Mouse (Mus musculus): ENCODE data around the gene Glra4.

Gene Glra4

DNA sequence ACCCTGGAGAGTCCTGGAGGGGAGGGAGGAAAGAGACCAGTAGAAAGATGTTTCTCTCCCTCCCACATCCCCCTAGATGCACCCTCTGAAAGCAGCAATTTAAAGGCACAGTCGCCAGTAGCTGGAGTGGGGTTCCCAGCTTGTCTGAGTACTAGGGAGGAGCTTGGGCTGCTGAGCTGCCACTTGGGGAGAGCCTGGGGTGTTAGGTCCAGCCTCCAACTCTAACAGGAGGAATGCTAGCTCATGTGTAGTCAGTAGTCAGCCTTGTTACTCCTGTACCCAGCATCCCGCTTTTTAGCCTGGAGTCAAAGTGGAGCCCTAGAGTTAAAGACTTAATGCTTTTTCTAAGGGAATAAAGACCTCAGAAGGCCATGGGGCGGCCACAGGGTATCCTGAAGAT lies at the start of gene Glra4:
TSS of gene Glra4 (minus strand) at position 101 of the 400 bp plus-strand sequence.
- DNase-seq: no peak

DNA sequence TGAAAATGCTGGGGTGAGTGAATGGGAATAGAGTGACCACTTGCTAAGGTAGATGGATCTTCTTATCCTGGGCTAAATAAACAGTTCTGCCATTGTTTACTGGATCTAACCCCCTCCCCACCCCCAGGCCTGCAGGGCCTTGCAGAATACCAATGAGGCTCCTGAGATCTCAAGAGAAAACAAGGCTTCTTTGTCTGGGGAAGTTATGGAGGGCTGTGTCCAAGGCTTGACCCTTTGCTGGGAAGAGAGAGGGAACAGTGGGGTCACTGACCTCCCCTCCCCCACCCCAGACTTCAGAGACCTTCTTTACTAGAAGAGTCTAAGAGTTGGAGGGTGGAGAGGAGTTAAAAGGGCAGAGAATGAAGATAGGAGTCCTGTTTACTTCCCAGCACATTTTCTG lies 48.7 kb upstream of the Glra4 start:
- DNase-seq: no peak

DNA sequence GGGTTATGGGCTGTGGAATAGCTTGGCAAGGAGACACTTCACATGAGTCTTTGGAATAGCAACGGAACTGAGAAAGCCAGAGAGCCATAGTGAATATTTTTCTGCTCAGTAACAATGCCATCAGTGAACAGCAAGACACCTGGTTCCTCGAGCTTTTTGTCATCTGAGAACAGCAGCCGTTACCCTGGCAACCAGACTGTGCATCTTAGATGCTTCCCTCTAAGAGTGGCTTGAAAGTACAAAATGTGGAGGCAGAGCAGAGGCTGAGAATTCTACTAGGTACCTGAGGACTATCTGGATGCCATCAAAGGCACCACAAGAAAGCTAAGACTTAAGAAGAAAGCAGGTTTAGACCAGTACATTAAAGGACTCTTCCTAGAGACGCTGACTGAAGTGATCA lies 45.1 kb upstream of the Glra4 start:
- no peak for DNase-seq

DNA sequence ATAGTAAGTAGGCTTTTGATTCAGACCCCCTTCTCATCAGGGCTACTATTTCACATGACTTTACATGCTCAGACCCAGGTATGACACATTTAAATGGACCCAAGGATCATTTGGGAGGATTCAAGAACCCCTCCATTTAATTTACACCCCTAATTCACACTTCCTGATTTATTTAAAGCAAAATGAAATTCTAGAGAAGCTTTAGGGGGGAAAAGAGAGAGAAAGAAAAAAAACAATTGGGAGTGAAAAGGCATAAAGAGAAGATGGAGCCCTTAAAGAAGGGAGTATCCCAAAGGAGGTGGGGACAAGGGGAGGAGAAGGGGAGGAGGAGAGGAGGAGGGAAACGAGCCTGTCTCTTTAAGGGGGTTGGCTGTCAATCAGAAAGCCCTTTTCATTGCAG lies 42.4 kb upstream of the Glra4 start, which contains the start of gene Plp1:
TSS of gene Plp1 (plus strand) at position 301 of the 400 bp plus-strand sequence.
- DNase-seq: no peak

DNA sequence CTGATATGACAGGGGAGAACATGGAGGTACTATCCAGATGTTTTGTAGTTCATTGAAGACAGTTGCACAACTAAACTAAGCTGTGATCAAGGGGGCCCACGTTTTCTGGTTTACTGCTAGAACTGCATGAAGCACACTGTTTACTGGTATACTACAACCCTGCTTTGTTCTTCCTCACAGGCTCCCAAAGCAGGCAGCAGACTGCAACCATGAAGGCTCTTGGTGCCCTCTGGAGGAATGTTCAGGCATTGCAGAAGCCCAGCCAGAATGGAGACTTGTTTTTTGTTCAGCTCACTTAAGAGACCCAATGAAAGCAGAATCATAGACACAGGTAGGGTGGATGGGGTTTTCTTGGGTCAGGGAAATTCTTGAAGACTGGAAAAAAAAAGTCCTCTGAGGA lies 40.3 kb upstream of the Glra4 start:
- peak; percentile 45 for DNase-seq

DNA sequence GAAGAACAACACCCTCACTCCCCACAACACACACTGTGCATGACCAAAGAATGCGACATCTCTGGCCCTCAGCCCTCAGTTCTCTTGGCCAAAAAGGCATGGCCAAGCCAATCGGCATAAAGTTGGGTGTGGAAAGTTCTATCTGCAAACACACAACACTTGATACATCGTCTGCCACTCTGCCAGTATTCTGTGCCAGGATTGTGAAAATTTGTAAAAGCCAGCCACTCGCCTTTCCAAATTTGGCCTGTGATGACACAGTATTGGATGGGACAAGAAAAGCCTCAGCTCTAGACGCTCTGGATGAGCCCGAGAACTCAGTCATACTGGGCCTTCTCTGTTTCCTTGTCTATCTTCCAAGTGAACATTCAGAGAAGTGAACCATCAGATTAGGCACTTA lies 39.8 kb upstream of the Glra4 start:
- DNase-seq: no peak

DNA sequence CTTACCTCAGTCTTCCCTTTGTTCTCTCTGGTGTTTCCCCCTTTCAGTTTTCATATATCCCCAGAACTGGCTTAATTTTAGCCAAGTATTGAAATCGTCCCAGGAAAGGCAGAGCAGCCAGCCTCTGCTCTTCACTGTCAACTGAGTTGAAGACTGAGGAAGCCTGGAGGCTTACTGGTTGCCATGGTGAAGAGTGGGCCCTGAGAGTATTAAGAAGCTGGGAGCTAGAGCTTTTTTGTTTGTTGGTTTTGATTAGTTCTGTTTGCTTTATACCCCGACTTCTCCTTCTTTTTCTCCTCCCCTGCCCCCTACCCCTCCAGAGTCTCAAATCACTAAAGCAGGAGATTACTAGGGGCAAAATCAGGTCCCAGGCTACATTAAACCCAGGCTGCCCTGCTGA lies 17.3 kb upstream of the Glra4 start:
- no peak for DNase-seq

DNA sequence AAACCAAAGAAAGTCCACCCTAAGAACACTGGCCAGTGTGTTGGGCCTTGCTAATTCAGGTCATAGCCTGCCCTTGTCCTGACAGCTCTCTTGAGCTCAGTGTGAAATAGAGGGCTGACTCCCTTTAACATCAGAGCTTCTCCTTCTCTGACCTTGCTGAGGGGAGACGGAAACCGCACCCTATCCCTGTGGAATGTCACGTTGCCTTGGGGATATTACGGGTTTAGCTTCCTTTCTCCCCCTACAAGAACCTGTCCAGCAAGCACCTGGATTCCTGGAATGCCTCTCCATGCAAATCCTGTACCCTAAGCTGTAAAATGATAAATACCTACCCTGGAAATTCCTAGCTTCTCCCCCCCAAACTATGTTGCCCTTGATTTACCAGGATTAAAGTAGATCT lies 9.5 kb upstream of the Glra4 start:
- no peak for DNase-seq

DNA sequence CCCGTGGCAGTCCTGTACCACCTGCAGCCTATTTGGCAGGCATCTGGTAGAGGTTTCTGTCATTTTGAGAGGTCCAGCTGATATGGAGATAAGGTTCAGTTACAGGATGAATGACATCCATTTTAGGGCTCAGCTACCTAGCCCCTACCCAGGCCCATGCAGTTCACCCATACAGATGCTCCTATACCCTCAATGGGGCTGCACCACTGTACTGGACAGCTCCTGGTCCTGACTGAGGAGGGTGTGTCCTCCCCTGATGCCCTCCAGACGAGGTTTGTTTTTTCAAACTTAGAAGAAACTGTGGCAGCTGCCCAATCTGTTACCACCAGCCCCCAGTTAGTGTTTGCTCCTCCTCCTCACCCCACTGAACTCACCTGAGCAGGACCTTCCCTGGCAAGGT lies 679 bp downstream of the Glra4 start:
- DNase-seq: no peak

DNA sequence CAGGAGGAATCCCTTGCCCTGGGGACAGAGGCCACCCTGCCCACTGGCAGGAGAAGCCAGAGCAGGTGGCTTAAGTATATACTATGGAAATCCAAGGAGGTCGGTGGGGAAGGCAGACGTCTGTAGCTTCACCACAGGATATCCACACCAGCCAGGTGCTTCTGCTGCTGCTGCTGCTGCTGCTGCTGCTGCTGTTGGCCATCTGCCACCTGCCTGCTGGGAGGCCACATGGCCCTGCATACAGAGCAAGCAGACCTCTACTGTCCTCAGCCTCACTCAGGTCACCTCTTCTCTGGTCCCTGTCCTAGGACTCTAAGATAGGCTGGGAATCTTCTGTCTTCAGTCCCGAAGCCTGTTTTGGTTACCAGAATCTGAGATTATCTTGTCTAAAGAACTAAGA lies 1.9 kb downstream of the Glra4 start:
- no peak for DNase-seq

DNA sequence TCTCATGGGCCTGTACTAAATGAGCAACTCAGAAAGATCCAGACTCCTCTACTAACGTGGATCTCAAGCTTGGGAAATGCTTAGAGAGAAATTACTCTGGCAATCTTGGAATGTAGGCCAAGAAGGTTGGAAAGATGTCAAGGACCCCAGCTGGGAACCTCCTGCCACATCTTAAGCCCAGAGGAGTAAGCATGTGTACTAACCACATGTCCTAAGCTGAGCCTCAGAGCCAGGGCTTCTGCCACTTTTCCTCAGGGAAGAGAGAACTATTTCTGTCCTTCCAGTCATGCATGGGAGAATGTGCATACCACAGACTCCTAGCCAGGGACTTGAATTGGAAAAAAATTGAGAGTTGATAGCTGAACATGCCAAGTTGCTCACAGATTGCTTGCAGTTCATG lies 6.9 kb downstream of the Glra4 start:
- peak; percentile 23 for DNase-seq

DNA sequence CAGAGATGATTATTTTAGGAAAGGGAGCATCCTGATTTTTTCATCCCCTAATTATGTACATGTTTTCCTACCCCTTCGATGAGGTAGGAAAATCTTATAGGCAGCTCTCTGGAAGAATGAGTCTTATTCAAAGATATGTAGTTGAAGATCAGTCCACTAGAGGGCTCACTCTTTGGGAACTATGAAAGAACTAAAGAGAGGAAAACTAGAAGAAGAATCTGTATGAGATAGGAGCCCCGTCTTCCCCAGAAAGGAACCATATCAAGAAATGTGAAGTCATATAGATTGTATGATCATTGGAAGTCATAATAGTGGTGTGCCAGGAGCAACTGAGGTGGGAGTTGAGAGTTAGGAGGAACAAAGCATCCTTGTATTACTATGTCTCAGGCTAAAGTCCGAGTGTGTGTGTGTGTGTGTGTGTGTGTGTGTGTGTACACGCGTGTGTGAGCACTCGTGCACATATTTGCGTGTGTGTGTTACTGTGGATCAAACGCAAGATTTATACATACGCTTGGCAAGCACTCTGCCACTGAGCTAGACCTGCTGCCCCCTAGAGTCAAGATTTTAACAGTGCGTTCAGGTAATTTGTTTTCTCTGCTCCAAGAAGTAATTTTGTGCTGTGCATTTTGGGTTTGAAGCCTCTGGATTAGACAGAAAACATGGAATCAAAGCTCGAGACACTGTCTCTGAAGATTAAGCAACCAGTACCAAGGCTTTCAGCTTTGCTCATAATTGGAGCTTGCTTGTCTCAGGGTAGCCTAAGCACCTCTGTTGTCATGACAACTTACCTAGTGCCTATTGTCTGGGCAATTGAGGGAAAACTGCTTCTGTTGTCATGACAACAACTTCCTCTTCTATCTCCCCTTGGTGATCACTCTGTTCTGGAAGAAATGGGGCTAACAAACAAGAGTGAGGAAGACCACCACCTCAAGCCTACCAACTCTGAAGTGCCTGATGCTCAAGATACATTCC lies 18.6 kb downstream of the Glra4 start:
- no peak for DNase-seq

DNA sequence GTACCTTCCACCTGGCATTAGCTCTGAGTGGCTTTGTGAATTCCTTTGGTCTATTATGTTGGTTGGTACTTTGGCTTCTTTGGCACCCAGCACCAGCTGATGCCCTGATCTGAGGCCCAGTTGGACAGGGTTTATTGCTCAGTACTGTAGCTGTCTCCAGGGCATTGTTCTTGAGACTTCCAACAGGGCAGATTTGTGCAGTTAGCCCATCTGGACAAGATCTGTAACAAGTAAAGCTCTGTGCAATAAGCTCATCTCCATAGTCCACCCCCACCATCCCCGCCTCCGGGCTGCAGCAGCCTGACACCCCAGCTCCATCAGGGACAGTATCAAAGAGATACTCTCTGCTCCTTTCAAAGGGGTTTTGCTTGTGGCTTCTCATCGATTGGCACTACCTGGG lies 24.5 kb downstream of the Glra4 start:
- no peak for DNase-seq

DNA sequence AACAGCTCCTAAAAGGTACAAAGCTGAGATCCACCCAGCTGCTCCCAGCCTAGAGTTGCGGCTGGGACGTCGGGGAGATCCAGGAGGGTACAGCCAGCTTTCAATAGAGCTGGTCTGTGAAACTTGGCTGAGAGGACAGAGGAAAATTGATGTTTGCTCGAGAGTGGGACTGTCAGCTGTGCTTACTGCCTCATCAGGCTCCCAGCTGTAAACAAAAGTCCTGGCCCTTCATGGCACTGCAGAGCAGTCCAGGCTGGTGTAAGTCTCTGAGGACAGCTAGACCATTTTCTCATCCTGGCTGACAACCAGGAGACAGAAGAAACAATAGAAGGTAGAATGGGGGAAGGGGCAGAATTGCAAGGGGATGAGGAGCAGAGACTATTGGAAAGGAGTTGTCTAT lies 30.6 kb downstream of the Glra4 start:
- DNase-seq: no peak

DNA sequence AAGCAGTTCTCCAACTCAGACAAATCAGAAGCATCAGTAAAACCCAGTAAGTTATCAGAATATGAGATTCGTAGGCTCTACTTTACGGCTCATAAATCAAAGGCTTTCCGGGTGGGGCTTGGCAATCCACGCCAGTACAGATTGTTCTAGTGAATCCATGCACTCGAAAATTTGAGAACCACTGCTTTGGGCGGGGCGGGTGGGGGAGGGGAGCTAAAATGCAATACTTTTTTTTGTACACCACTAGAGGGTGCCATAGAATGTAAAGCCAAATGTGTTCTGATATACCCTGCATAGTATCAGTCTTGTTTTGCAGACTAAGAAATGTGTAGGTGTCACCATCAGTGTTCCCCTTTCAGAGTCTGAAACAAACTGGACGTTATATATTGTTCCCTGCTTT lies 35.3 kb downstream of the Glra4 start:
- DNase-seq: no peak

DNA sequence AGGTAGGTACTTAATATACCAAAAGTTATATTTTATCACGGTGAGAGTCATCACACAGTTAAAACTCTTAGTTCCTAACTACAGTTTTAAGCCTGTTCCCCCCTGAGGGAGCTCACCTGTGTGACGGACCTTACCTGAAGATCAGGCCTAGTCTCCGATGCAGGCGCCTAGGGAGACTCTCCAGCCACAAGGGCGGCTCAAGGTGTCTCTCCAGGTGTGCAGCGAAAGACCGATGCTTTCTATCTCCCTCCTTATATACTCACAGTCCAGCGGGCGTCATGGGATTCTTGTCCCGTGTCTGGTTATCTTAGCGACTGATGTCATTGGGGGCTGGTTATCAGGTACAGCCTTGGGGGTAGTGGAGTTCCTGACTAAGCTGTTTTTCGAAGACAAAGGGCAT lies 36.5 kb downstream of the Glra4 start, which contains the start of gene Morf4l2:
TSS of gene Morf4l2 (minus strand) at position 232 of the 400 bp plus-strand sequence.
- DNase-seq: peak; percentile 26

DNA sequence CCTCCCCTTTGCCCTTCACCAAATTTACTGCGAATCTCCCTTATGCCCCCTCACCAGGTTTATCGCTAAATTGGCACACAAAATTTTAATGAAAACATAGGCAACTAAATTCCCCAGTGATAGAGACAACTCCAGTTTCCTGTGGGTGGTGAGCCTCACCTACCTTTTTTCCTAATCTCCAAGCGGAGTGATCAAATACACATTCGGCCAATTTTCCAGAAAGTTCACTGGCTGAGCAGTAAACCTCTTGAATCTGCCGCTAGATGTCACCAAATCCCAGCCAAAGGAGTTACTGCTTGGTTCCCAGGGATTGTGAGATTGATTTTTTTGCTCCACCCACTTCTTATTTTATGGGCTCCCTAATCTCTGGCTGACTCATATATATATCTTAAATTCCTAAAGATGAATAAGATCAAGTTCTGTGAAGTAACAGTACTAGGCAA lies 37.3 kb downstream of the Glra4 start:
- peak; percentile 52 for DNase-seq

DNA sequence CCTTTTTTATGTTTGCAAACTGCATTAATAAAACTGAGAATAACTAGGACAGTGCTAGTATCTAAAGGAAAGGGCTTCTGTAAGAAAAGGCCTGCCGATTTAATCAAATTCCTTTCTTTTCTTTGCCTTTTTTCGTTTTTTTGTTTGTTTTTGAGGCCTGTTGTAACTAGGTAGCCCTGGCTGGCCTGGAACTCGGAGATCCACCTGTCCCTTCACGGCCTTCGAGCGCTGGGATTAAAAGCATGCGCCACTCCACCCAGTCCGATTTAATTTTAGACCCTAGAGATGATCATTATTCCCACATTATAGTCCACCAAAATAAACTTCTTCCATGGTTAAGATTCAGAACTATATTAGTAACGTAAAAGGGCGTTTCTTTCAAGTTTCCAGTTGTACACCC lies 37.7 kb downstream of the Glra4 start:
- DNase-seq: no peak

DNA sequence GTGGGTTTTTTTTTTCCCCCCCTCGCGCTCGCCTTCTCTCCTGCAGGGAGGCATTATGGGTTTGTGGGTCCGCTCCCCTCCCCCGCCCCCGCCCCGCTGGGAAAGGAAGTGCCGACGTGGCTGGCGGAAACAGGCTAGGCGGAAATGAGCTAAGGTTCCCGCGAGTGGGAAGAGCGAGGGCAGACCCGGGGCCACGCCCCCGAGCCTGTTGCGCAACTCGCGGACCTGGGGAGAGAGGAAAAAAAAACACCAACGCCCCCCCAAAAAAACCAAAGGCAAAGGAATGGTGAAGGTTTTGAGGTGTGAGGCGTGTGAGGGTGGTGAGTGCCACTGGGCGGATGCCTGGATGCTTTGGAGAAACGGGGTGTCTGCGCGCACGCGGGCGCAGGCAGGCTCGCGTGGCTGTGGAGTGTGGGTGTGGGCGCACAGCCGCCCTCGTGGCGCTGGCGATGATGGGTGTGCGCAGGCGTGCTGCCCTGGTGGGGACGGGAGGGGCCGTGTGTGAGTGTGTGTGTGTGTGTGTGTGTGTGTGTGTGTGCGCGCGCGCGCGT lies 38.2 kb downstream of the Glra4 start:
- no peak for DNase-seq

DNA sequence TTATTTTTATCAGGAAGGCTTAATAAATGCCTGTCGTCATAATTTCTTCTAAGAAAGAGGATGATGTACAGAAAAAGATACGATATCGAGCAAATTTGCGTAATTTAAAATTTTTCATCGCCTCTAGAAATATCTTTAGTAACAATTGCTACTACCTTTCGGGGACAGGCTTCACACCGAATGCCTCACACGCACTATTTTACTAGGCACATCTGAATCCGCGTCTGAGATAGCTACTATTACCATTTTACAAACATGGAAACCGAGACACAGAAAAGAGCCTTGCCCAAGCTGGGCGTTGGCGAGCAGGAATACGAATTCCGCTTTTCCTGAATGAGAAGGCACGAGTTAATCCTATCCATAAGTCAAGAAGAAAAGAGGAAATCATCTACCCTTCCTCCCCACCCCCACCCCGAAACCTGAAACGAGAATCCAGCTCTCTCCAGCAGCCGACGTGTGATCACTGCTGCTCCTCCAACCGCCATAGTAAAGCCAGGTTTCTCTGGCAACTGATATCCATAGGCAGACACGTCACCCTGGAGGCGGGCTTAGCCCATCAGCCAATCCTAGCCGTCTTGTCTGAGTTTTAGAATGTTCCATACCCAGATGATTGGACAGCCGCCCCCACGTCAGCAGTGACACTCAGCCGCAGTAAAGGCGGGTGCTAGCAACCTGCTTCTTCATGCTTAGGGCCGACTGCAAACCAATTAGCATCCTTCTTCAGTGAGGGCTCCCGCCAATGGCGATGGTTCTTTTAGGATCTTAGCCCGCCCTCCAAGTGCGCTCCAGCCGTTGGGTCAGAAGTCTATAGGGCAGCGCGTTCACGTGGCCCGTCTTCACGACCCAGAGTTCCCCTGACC lies 38.9 kb downstream of the Glra4 start:
- peak; percentile 98 for DNase-seq

DNA sequence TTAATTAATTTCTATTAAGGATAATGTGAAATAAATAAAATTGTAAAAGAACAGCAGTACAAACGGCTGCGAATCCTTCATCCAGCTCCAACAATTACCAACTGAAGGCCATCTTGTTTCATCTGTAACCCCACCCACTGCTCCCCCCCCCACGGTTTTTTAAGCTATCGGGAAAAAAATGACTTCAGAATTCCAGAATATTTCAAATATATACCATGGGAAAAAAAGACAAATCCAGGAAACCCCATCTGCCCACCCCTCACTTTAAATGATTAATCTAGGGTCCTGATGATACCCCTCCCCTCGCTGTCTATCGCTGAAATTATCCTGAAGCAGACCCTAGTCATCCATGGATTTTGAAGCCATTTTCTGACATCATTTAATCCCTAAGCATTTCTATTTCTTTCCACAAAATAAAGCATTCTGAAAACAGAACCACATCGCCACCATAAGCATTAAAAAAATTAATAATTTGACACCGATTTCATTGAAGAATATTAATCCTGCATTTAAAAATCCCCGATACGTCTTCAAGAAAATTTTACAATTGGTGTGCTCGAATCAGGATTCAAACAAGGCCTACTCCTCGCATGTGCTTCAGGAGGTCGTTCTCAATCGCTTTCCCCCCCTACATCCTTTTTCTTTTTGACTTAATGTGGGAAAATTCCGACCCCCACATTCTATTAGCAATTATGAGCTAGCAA lies 39.7 kb downstream of the Glra4 start:
- no peak for DNase-seq

DNA sequence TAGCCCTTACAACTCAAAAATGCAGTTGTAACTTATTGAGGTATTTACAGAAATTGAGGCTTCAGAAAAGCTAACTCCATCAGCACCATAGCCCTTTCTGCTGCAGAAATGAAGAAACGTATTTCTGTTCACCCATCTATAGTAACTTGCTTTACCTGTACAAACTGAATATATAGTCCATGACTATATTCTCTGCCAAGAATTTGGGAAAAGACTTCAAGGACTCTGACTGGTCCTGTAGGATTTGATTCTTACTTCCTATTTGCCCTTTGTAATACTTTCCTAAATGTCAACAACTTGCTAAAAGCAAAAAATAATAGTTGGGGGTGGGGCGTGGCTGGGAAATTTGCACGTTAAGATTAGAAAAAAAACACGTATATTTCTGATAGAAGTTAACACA lies 47.9 kb downstream of the Glra4 start:
- DNase-seq: no peak
